Mouse (Mus musculus): ENCODE data around the gene Tcf19. TPM values are rescaled to one million over a fixed set of nuclear protein-coding genes. Genes with fewer than 3 reads are reported as not detected.

Gene Tcf19
- polyA plus RNA-seq, 1 experiment, result 11.1 TPM

GRCm38 (mm10) chr17:35556186-35556765 lies 39.7 kb upstream of the Tcf19 start:
- Histone ChIP-seq H3K4me3 (no peak overlapping the region), H3K79me2 (ENCODE audit: control insufficient read depth, insufficient read depth) (no peaks in the 10 kb centered on the region), H3K4me2 (ENCODE audit: low read depth) (no peak overlapping the region), H3K36me3 (ENCODE audit: control insufficient read depth, insufficient read depth) (no peaks in the 10 kb centered on the region), H3ac (ENCODE audit: control insufficient read depth, insufficient read length) (no peak overlapping the region), H3K27me3 (ENCODE audit: control insufficient read depth, insufficient read depth, insufficient read length) (no peaks in the 10 kb centered on the region)
- no peak for TF ChIP-seq E2F4 (IDR thresholded peaks at IDR 0.05; ENCODE audit: insufficient read depth)
- TF ChIP-seq MYOG (IDR thresholded peaks at IDR 0.05; ENCODE audit: control insufficient read depth in 1 of 3, insufficient read depth in 1 of 3, insufficient read length in 2 of 3, low read depth in 2 of 3), result no peak
- no peak for TF ChIP-seq POLR2AphosphoS2 (IDR thresholded peaks at IDR 0.05; ENCODE audit: insufficient read length, low read depth)
- TF ChIP-seq TCF12 (IDR thresholded peaks at IDR 0.05; ENCODE audit: insufficient read depth, poor library complexity, severe bottlenecking), result no peak
- no peak for TF ChIP-seq SRF (IDR thresholded peaks at IDR 0.05; ENCODE audit: control insufficient read depth, insufficient read length, low read depth)

- no peak overlapping the region for H3K4me2 ChIP-seq (ENCODE audit: low read depth)
- TF ChIP-seq MYOD1 (IDR thresholded peaks at IDR 0.05; ENCODE audit: control insufficient read depth in 1 of 3, insufficient read length in 2 of 3, low read depth in 2 of 3) (no peak), SRF (IDR thresholded peaks at IDR 0.05; ENCODE audit: control insufficient read depth, insufficient read length, low read depth) (no peak), TCF3 (IDR thresholded peaks at IDR 0.05; ENCODE audit: insufficient read length, low read depth) (no peak), MAX (IDR thresholded peaks at IDR 0.05; ENCODE audit: low read depth) (no peak), CEBPB (IDR thresholded peaks at IDR 0.05; ENCODE audit: insufficient read depth, poor library complexity, severe bottlenecking) (no peak), REST (IDR thresholded peaks at IDR 0.05; ENCODE audit: insufficient read depth, insufficient read length) (no peak), POLR2AphosphoS2 (IDR thresholded peaks at IDR 0.05; ENCODE audit: insufficient read length, low read depth) (no peak), POLR2A (IDR thresholded peaks at IDR 0.05; ENCODE audit: insufficient read length, low read depth) (no peak), TCF12 (IDR thresholded peaks at IDR 0.05; ENCODE audit: insufficient read depth, poor library complexity, severe bottlenecking) (no peak), E2F4 (IDR thresholded peaks at IDR 0.05; ENCODE audit: insufficient read depth) (no peak), MYOG (IDR thresholded peaks at IDR 0.05; ENCODE audit: control insufficient read depth in 1 of 3, insufficient read depth in 1 of 3, insufficient read length in 2 of 3, low read depth in 2 of 3) (no peak), USF1 (IDR thresholded peaks at IDR 0.05; ENCODE audit: low read depth) (no peak)
- no peaks in the 10 kb centered on the region for H3K27me3 ChIP-seq (ENCODE audit: control insufficient read depth, insufficient read depth, insufficient read length)
- H3ac ChIP-seq (ENCODE audit: control insufficient read depth, insufficient read length), result no peak overlapping the region
- no peak overlapping the region for H3K4me3 ChIP-seq
- no peaks in the 10 kb centered on the region for H3K79me2 ChIP-seq (ENCODE audit: control insufficient read depth, insufficient read depth)
- no peaks in the 10 kb centered on the region for H3K36me3 ChIP-seq (ENCODE audit: control insufficient read depth, insufficient read depth)
These were observed 38.3 kb upstream of the Tcf19 start for GRCm38 (mm10) chr17:35554761-35555397.

GRCm38 (mm10) chr17:35554321-35554720 lies 37.7 kb upstream of the Tcf19 start:
- Histone ChIP-seq H3K4me3 (no peak overlapping the region), H3K4me2 (ENCODE audit: low read depth) (no peak overlapping the region), H3ac (ENCODE audit: control insufficient read depth, insufficient read length) (no peak overlapping the region), H3K79me2 (ENCODE audit: control insufficient read depth, insufficient read depth) (no peaks in the 10 kb centered on the region), H3K36me3 (ENCODE audit: control insufficient read depth, insufficient read depth) (no peaks in the 10 kb centered on the region), H3K27me3 (ENCODE audit: control insufficient read depth, insufficient read depth, insufficient read length) (no peaks in the 10 kb centered on the region)
- no peak for TF ChIP-seq POLR2AphosphoS2 (IDR thresholded peaks at IDR 0.05; ENCODE audit: insufficient read length, low read depth)

- H3K36me3 ChIP-seq (ENCODE audit: control insufficient read depth, insufficient read depth), result no peaks in the 10 kb centered on the region
- H3K4me3 ChIP-seq, result peak within 1 kb of the TSS; percentile 33
- H3ac ChIP-seq (ENCODE audit: control insufficient read depth, insufficient read length), result no peak within 1 kb of the TSS
- H3K79me2 ChIP-seq (ENCODE audit: control insufficient read depth, insufficient read depth), result no peaks in the 10 kb centered on the region
- H3K4me2 ChIP-seq (ENCODE audit: low read depth), result peak within 1 kb of the TSS; percentile 75
- no peak for TF ChIP-seq TCF3 (IDR thresholded peaks at IDR 0.05; ENCODE audit: insufficient read length, low read depth)
- no peak for TF ChIP-seq SRF (IDR thresholded peaks at IDR 0.05; ENCODE audit: control insufficient read depth, insufficient read length, low read depth)
- TF ChIP-seq USF1 (IDR thresholded peaks at IDR 0.05; ENCODE audit: low read depth), result no peak
- no peak for TF ChIP-seq REST (IDR thresholded peaks at IDR 0.05; ENCODE audit: insufficient read depth, insufficient read length)
- no peak for TF ChIP-seq E2F4 (IDR thresholded peaks at IDR 0.05; ENCODE audit: insufficient read depth)
- TF ChIP-seq MAX (IDR thresholded peaks at IDR 0.05; ENCODE audit: low read depth), result no peak
- TF ChIP-seq MYOG (IDR thresholded peaks at IDR 0.05; ENCODE audit: control insufficient read depth in 1 of 3, insufficient read depth in 1 of 3, insufficient read length in 2 of 3, low read depth in 2 of 3), result peak in 1 of 3 experiments; percentile 8
- TF ChIP-seq CEBPB (IDR thresholded peaks at IDR 0.05; ENCODE audit: insufficient read depth, poor library complexity, severe bottlenecking), result peak; percentile 76
- peak; percentile 79 for TF ChIP-seq POLR2AphosphoS2 (IDR thresholded peaks at IDR 0.05; ENCODE audit: insufficient read length, low read depth)
- TF ChIP-seq MYOD1 (IDR thresholded peaks at IDR 0.05; ENCODE audit: control insufficient read depth in 1 of 3, insufficient read length in 2 of 3, low read depth in 2 of 3), result peak in 1 of 3 experiments; percentile 10
- TF ChIP-seq POLR2A (IDR thresholded peaks at IDR 0.05; ENCODE audit: insufficient read length, low read depth), result peak; percentile 80
- TF ChIP-seq TCF12 (IDR thresholded peaks at IDR 0.05; ENCODE audit: insufficient read depth, poor library complexity, severe bottlenecking), result no peak
- no peaks in the 10 kb centered on the region for H3K27me3 ChIP-seq (ENCODE audit: control insufficient read depth, insufficient read depth, insufficient read length)
These were observed 35.3 kb upstream of the Tcf19 start, which contains the start of gene Cdsn for GRCm38 (mm10) chr17:35551881-35552414. TSS of gene Cdsn (plus strand) at chr17:35552128.

GRCm38 (mm10) chr17:35550871-35551270 lies 34.2 kb upstream of the Tcf19 start:
- Histone ChIP-seq H3ac (ENCODE audit: control insufficient read depth, insufficient read length) (no peak overlapping the region), H3K36me3 (ENCODE audit: control insufficient read depth, insufficient read depth) (no peaks in the 10 kb centered on the region), H3K4me3 (no peak overlapping the region), H3K4me2 (ENCODE audit: low read depth) (peak overlapping the region; percentile 75), H3K79me2 (ENCODE audit: control insufficient read depth, insufficient read depth) (no peaks in the 10 kb centered on the region), H3K27me3 (ENCODE audit: control insufficient read depth, insufficient read depth, insufficient read length) (no peaks in the 10 kb centered on the region)
- TF ChIP-seq SRF (IDR thresholded peaks at IDR 0.05; ENCODE audit: control insufficient read depth, insufficient read length, low read depth) (no peak), REST (IDR thresholded peaks at IDR 0.05; ENCODE audit: insufficient read depth, insufficient read length) (no peak), POLR2A (IDR thresholded peaks at IDR 0.05; ENCODE audit: insufficient read length, low read depth) (peak; percentile 56), POLR2AphosphoS2 (IDR thresholded peaks at IDR 0.05; ENCODE audit: insufficient read length, low read depth) (peak; percentile 59), E2F4 (IDR thresholded peaks at IDR 0.05; ENCODE audit: insufficient read depth) (no peak), TCF12 (IDR thresholded peaks at IDR 0.05; ENCODE audit: insufficient read depth, poor library complexity, severe bottlenecking) (no peak), MYOG (IDR thresholded peaks at IDR 0.05; ENCODE audit: control insufficient read depth in 1 of 3, insufficient read depth in 1 of 3, insufficient read length in 2 of 3, low read depth in 2 of 3) (no peak), USF1 (IDR thresholded peaks at IDR 0.05; ENCODE audit: low read depth) (no peak)

Measured in myocyte (in vitro differentiated cells).